Mouse (Mus musculus): ENCODE measurements around the gene Rpl36. TPM values are rescaled to one million over a fixed set of nuclear protein-coding genes. Genes with fewer than 3 reads are reported as not detected.

Rpl36 gene
- 1,005 and 1,019 TPM in 2 replicates for polyA plus RNA-seq (2012; rRNA removed)

- TF ChIP-seq POLR2A (IDR thresholded peaks at IDR 0.05; ENCODE audit: extremely low read depth, insufficient read depth, low read length) (peak; percentile 73), CTCF (IDR thresholded peaks at IDR 0.05; ENCODE audit: extremely low read depth, insufficient read depth, low read length) (peak; percentile 81)
- H3K27ac ChIP-seq (ENCODE audit: insufficient read depth, low read length): peak within 1 kb of the TSS; percentile 91
- peaks cover 8% of the 10 kb centered on the region; the same call in 1 of the 2 replicates for H3K4me1 ChIP-seq (ENCODE audit: control insufficient read depth, insufficient read depth, low read length)
- peak within 1 kb of the TSS; percentile 73 for H3K4me3 ChIP-seq (ENCODE audit: insufficient read depth, low read length)
These were observed at the start of gene Rpl36 for GRCm38 (mm10) chr17:56613236-56613844. Rpl36 (plus strand) TSS chr17:56613416.

- Histone ChIP-seq H3K27ac (ENCODE audit: insufficient read depth, low read length) (no peak overlapping the region), H3K4me1 (ENCODE audit: control insufficient read depth, insufficient read depth, low read length) (no peaks in the 10 kb centered on the region), H3K4me3 (ENCODE audit: insufficient read depth, low read length) (no peak overlapping the region)
- TF ChIP-seq POLR2A (IDR thresholded peaks at IDR 0.05; ENCODE audit: extremely low read depth, insufficient read depth, low read length): no peak
- no peak for TF ChIP-seq CTCF (IDR thresholded peaks at IDR 0.05; ENCODE audit: extremely low read depth, insufficient read depth, low read length)
These were observed 46.9 kb upstream of the Rpl36 start for GRCm38 (mm10) chr17:56566293-56566692.

GRCm38 (mm10) chr17:56566918-56567317 is 46.3 kb upstream of the Rpl36 start:
- no peak for TF ChIP-seq CTCF (IDR thresholded peaks at IDR 0.05; ENCODE audit: extremely low read depth, insufficient read depth, low read length)
- TF ChIP-seq POLR2A (IDR thresholded peaks at IDR 0.05; ENCODE audit: extremely low read depth, insufficient read depth, low read length): no peak
- no peaks in the 10 kb centered on the region for H3K4me1 ChIP-seq (ENCODE audit: control insufficient read depth, insufficient read depth, low read length)

GRCm38 (mm10) chr17:56567370-56567769 is 45.8 kb upstream of the Rpl36 start:
- Histone ChIP-seq H3K4me3 (ENCODE audit: insufficient read depth, low read length) (no peak overlapping the region), H3K27ac (ENCODE audit: insufficient read depth, low read length) (no peak overlapping the region), H3K4me1 (ENCODE audit: control insufficient read depth, insufficient read depth, low read length) (no peaks in the 10 kb centered on the region)
- TF ChIP-seq CTCF (IDR thresholded peaks at IDR 0.05; ENCODE audit: extremely low read depth, insufficient read depth, low read length) (no peak), POLR2A (IDR thresholded peaks at IDR 0.05; ENCODE audit: extremely low read depth, insufficient read depth, low read length) (no peak)

More at GRCm38 (mm10) chr17:56566918-56567317, 46.3 kb upstream of the Rpl36 start:
- no peak overlapping the region for H3K4me3 ChIP-seq (ENCODE audit: insufficient read depth, low read length)
- no peak overlapping the region for H3K27ac ChIP-seq (ENCODE audit: insufficient read depth, low read length)

- Histone ChIP-seq H3K27ac (ENCODE audit: insufficient read depth, low read length) (no peak overlapping the region), H3K4me3 (ENCODE audit: insufficient read depth, low read length) (no peak overlapping the region), H3K4me1 (ENCODE audit: control insufficient read depth, insufficient read depth, low read length) (no peaks in the 10 kb centered on the region)
- TF ChIP-seq CTCF (IDR thresholded peaks at IDR 0.05; ENCODE audit: extremely low read depth, insufficient read depth, low read length): no peak
- TF ChIP-seq POLR2A (IDR thresholded peaks at IDR 0.05; ENCODE audit: extremely low read depth, insufficient read depth, low read length): no peak
These were observed 42.9 kb upstream of the Rpl36 start for GRCm38 (mm10) chr17:56570287-56570686.

GRCm38 (mm10) chr17:56572154-56572553 is 41.1 kb upstream of the Rpl36 start:
- no peak overlapping the region for H3K27ac ChIP-seq (ENCODE audit: insufficient read depth, low read length)
- TF ChIP-seq POLR2A (IDR thresholded peaks at IDR 0.05; ENCODE audit: extremely low read depth, insufficient read depth, low read length) (no peak), CTCF (IDR thresholded peaks at IDR 0.05; ENCODE audit: extremely low read depth, insufficient read depth, low read length) (no peak)
- no peak overlapping the region for H3K4me3 ChIP-seq (ENCODE audit: insufficient read depth, low read length)
- no peaks in the 10 kb centered on the region for H3K4me1 ChIP-seq (ENCODE audit: control insufficient read depth, insufficient read depth, low read length)

GRCm38 (mm10) chr17:56572939-56573338 is 40.3 kb upstream of the Rpl36 start:
- no peaks in the 10 kb centered on the region for H3K4me1 ChIP-seq (ENCODE audit: control insufficient read depth, insufficient read depth, low read length)
- no peak overlapping the region for H3K27ac ChIP-seq (ENCODE audit: insufficient read depth, low read length)
- TF ChIP-seq CTCF (IDR thresholded peaks at IDR 0.05; ENCODE audit: extremely low read depth, insufficient read depth, low read length): no peak
- TF ChIP-seq POLR2A (IDR thresholded peaks at IDR 0.05; ENCODE audit: extremely low read depth, insufficient read depth, low read length): no peak
- no peak overlapping the region for H3K4me3 ChIP-seq (ENCODE audit: insufficient read depth, low read length)

GRCm38 (mm10) chr17:56583071-56583470 is 30.1 kb upstream of the Rpl36 start:
- peaks cover 14% of the 10 kb centered on the region for H3K4me1 ChIP-seq (ENCODE audit: control insufficient read depth, insufficient read depth, low read length)
- no peak for TF ChIP-seq CTCF (IDR thresholded peaks at IDR 0.05; ENCODE audit: extremely low read depth, insufficient read depth, low read length)
- no peak for TF ChIP-seq POLR2A (IDR thresholded peaks at IDR 0.05; ENCODE audit: extremely low read depth, insufficient read depth, low read length)
- peak overlapping the region; percentile 83 for H3K4me3 ChIP-seq (ENCODE audit: insufficient read depth, low read length)
- H3K27ac ChIP-seq (ENCODE audit: insufficient read depth, low read length): no peak overlapping the region

GRCm38 (mm10) chr17:56583611-56584256 is 29.5 kb upstream of the Rpl36 start:
- Histone ChIP-seq H3K4me3 (ENCODE audit: insufficient read depth, low read length) (peak overlapping the region; percentile 83), H3K27ac (ENCODE audit: insufficient read depth, low read length) (peak overlapping the region; percentile 79; the same call in 1 of the 2 replicates), H3K4me1 (ENCODE audit: control insufficient read depth, insufficient read depth, low read length) (peaks cover 15% of the 10 kb centered on the region)
- TF ChIP-seq POLR2A (IDR thresholded peaks at IDR 0.05; ENCODE audit: extremely low read depth, insufficient read depth, low read length) (no peak), CTCF (IDR thresholded peaks at IDR 0.05; ENCODE audit: extremely low read depth, insufficient read depth, low read length) (no peak)
